Mouse (Mus musculus): ENCODE measurements around the gene Gm21739.
"Not testable (repeated sequence)": the region's sequence is repeated elsewhere in the genome, so short reads cannot be mapped to it uniquely, and the experiment has no call there.

Gene Gm21739

GRCm38 (mm10) chrY:44264344-44264743 is at the start of gene Gm21739:
Gm21739 (minus strand) TSS chrY:44264444.
- DNase-seq (ENCODE audit: low spot score), result not testable (repeated sequence)
